Mouse (Mus musculus) testis, adult 2 months (tissue): ENCODE measurements around the gene Mre11a. TPM values are rescaled to one million over a fixed set of nuclear protein-coding genes. Genes with fewer than 3 reads are reported as not detected.
A peak's percentile ranks its signal among the peaks of the same experiment; 100 is the strongest.

Experiments used
- H3K27ac ChIP-seq: fragments of 200-500 bp; 2 replicates; pipeline ENCODE4 v1.5.1; 2012; ENCODE audit warnings: low read depth, low read length; ENCODE audit not compliant: control insufficient read depth, insufficient read depth
- H3K27me3 ChIP-seq: fragments of 200-500 bp; 2 replicates; pipeline ENCODE4 v1.6.1; 2012; ENCODE audit warnings: mild to moderate bottlenecking, low read length, moderate library complexity; ENCODE audit not compliant: control insufficient read depth, insufficient read depth
- H3K36me3 ChIP-seq: fragments of 200-500 bp; 2 replicates; pipeline ENCODE4 v1.6.1; 2012; ENCODE audit warnings: mild to moderate bottlenecking, low read length; ENCODE audit not compliant: control insufficient read depth, insufficient read depth
- H3K4me1 ChIP-seq: fragments of 200-500 bp; 2 replicates; pipeline ENCODE4 v1.6.1; 2012; ENCODE audit warnings: low read length; ENCODE audit not compliant: control insufficient read depth, insufficient read depth
- H3K4me3 ChIP-seq: fragments of 200-500 bp; 2 replicates; pipeline ENCODE4 v1.5.1; 2012; ENCODE audit warnings: low read depth, mild to moderate bottlenecking, low read length, moderate library complexity, mixed read lengths; ENCODE audit not compliant: control insufficient read depth
- CTCF ChIP-seq: fragments of 200-500 bp; IDR thresholded peaks from 2 replicates; pipeline ENCODE4 v1.5.1; 2012; ENCODE audit warnings: low read depth, mild to moderate bottlenecking, inconsistent platforms, low read length, moderate library complexity; ENCODE audit not compliant: control insufficient read depth, insufficient read depth, insufficient replicate concordance
- POLR2A ChIP-seq: fragments of 200-500 bp; IDR thresholded peaks from 2 replicates; pipeline ENCODE4 v1.6.1; 2012; ENCODE audit warnings: low read depth, mild to moderate bottlenecking, inconsistent platforms, low read length, moderate library complexity; ENCODE audit not compliant: control insufficient read depth
- polyA plus RNA-seq: library from polyadenylated mRNA; depleted of rRNA; stranded (reverse); fragments of >200 nt; gene quantifications from 2 replicates; pipeline ENCODE4 v1.2.3, GENCODE M21; 2012

The Mre11a gene
- polyA plus RNA-seq, 1 experiment, result 11.0 TPM

- no peak overlapping the region for H3K27ac ChIP-seq
- H3K4me3 ChIP-seq, result peak overlapping the region; percentile 54
- TF ChIP-seq POLR2A, result no peak
- no peak for TF ChIP-seq CTCF
- no peaks in the 10 kb centered on the region for H3K27me3 ChIP-seq
- H3K4me1 ChIP-seq, result no peaks in the 10 kb centered on the region; the same call in none of the 2 replicates
- no peaks in the 10 kb centered on the region for H3K36me3 ChIP-seq
Measured at GRCm38 (mm10) chr9:14772074-14772473, 12.4 kb upstream of the Mre11a start.

DNA sequence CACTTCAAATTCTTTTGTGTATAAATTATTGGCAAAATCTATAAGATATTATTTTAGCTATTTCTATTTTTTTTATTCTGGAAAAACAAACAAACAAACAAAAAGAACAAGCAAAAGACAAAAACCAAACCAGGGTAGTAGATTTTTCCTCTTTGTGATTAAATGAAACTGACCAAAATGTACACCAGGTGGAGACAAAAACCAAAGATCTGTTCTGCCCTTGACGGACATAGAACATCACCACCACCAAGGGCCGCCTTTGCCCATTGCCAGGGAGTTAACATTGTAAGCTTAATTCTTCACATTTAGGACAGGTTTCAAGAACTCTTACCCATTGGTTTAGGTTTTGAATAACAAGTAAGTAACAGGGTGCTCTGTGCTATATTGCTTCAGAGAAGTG lies 10.6 kb upstream of the Mre11a start:
- no peak overlapping the region for H3K27ac ChIP-seq
- H3K4me3 ChIP-seq, result no peak overlapping the region
- no peaks in the 10 kb centered on the region for H3K27me3 ChIP-seq
- TF ChIP-seq CTCF (no peak), POLR2A (no peak)
- no peaks in the 10 kb centered on the region; the same call in none of the 2 replicates for H3K4me1 ChIP-seq
- H3K36me3 ChIP-seq, result no peaks in the 10 kb centered on the region

GRCm38 (mm10) chr9:14778341-14778740 lies 6.1 kb upstream of the Mre11a start:
- Histone ChIP-seq H3K4me1 (no peaks in the 10 kb centered on the region), H3K27ac (no peak overlapping the region), H3K4me3 (no peak overlapping the region), H3K27me3 (no peaks in the 10 kb centered on the region), H3K36me3 (peaks cover 2% of the 10 kb centered on the region; the same call in 1 of the 2 replicates)
- TF ChIP-seq POLR2A (no peak), CTCF (no peak)

GRCm38 (mm10) chr9:14787356-14787755 lies 2.9 kb downstream of the Mre11a start:
- Histone ChIP-seq H3K4me3 (no peak overlapping the region), H3K27me3 (no peaks in the 10 kb centered on the region), H3K4me1 (no peaks in the 10 kb centered on the region), H3K27ac (no peak overlapping the region), H3K36me3 (peaks cover 1% of the 10 kb centered on the region; the same call in 1 of the 2 replicates)
- TF ChIP-seq CTCF (no peak), POLR2A (no peak)

DNA sequence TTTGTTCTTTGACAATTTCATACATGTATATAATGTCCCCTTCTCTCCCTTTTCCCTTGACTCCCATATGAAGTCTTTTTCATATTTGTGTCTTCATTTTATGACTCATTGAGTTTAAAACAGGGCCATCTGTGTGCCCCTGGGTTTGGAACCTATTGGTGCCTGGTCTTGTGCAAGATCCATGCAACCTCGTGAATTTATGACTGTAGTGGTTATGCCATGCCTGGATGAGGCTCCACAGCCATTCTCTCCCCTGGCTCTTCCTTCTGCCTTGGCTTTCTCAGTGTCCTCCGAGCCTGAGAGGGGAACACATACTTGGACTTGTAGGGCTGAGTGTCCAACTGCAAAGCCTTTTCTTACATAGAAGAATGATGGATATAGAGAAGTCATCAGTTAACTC lies 21.3 kb downstream of the Mre11a start:
- Histone ChIP-seq H3K4me1 (no peaks in the 10 kb centered on the region), H3K4me3 (no peak overlapping the region), H3K27me3 (no peaks in the 10 kb centered on the region), H3K27ac (no peak overlapping the region), H3K36me3 (peaks cover 3% of the 10 kb centered on the region)
- TF ChIP-seq CTCF (no peak), POLR2A (no peak)

GRCm38 (mm10) chr9:14806786-14807185 lies 22.3 kb downstream of the Mre11a start:
- H3K4me1 ChIP-seq, result no peaks in the 10 kb centered on the region
- H3K4me3 ChIP-seq, result no peak overlapping the region
- no peak overlapping the region for H3K27ac ChIP-seq
- no peak for TF ChIP-seq POLR2A
- no peak for TF ChIP-seq CTCF
- no peaks in the 10 kb centered on the region for H3K27me3 ChIP-seq
- H3K36me3 ChIP-seq, result peaks cover 3% of the 10 kb centered on the region

DNA sequence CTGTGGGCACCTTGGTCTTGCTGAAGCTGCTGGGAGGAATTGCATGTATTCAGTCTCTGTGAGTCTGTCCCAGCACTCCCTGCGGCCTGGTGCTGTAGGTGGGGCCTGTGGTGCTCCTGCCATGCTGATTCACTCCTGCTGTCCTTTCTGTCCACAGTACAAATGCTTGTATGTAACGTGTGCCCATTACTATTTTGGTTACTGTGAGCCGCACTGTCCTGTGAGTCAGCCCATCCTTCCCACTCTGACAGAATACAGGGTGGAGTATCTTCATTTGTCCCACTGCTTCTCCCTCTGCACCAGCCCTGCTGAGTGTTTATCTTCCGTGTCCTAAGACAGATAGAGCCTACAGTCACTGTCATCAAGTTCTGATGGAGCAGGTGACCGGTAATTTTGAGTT lies 25.7 kb downstream of the Mre11a start:
- Histone ChIP-seq H3K4me1 (no peaks in the 10 kb centered on the region), H3K27ac (no peak overlapping the region), H3K4me3 (no peak overlapping the region), H3K27me3 (no peaks in the 10 kb centered on the region), H3K36me3 (peaks cover under 1% of the 10 kb centered on the region; the same call in 1 of the 2 replicates)
- TF ChIP-seq CTCF (no peak), POLR2A (no peak)

GRCm38 (mm10) chr9:14821396-14821795 lies 36.9 kb downstream of the Mre11a start:
- Histone ChIP-seq H3K4me1 (no peaks in the 10 kb centered on the region), H3K27me3 (no peaks in the 10 kb centered on the region), H3K36me3 (no peaks in the 10 kb centered on the region), H3K4me3 (no peak overlapping the region), H3K27ac (no peak overlapping the region)
- TF ChIP-seq CTCF, result no peak
